Comparison of ENCODE assay signal across 18 mouse cellular contexts in genomic region chrX:69818188-69818587, GRCm38 (mm10).
"Had no signal": no experiment of that assay in that cellular context is flagged by ENCODE, and none has a peak within 500 bp of the region (broad histone marks: within the 10 kb centered on the region; RNA-seq: fewer than 3 reads in every experiment).

No protein-coding gene starts in this region.

- H3K27ac ChIP-seq: liver, embryonic 15.5 days; lung, embryonic 15.5 days; macrophage; midbrain, embryonic 13.5 days; midbrain, embryonic 15.5 days; stomach, embryonic 15.5 days; stomach, postnatal 0 days had no signal

- H3K36me3 ChIP-seq: liver, embryonic 15.5 days; lung, embryonic 15.5 days; midbrain, embryonic 13.5 days; midbrain, embryonic 15.5 days; stomach, embryonic 15.5 days had no signal

- H3K9me3 ChIP-seq: liver, embryonic 15.5 days; lung, embryonic 15.5 days; megakaryocyte, embryonic 14.5 days; midbrain, embryonic 13.5 days; midbrain, embryonic 15.5 days; stomach, embryonic 15.5 days had no signal

- ATAC-seq: liver, postnatal 0 days; lung, postnatal 0 days; midbrain, embryonic 13.5 days; midbrain, embryonic 15.5 days had no signal

- H3K4me2 ChIP-seq: liver, embryonic 15.5 days; lung, embryonic 15.5 days; midbrain, embryonic 11.5 days; midbrain, embryonic 13.5 days; midbrain, embryonic 15.5 days; stomach, embryonic 15.5 days had no signal

- H3K27me3 ChIP-seq: liver, embryonic 15.5 days; lung, embryonic 15.5 days; megakaryocyte, embryonic 14.5 days; midbrain, embryonic 13.5 days; midbrain, embryonic 15.5 days; stomach, embryonic 15.5 days had no signal

- H3K4me1 ChIP-seq: liver, embryonic 15.5 days; lung, embryonic 15.5 days; megakaryocyte, embryonic 14.5 days; midbrain, embryonic 13.5 days; midbrain, embryonic 15.5 days; stomach, embryonic 15.5 days had no signal

- DNase-seq: liver, postnatal 0 days; lung, adult 2 months; lung, postnatal 14 days; lung, postnatal 36 days; right cerebral cortex, postnatal 14 days; thymus, adult 2 months; thymus, postnatal 25 days; thymus, postnatal 4 days had no signal

- H3K9ac ChIP-seq: liver, embryonic 15.5 days; liver, postnatal 0 days; lung, embryonic 15.5 days; midbrain, embryonic 13.5 days; midbrain, embryonic 15.5 days; stomach, embryonic 15.5 days had no signal

- H3K4me3 ChIP-seq: liver, embryonic 15.5 days; lung, embryonic 15.5 days; megakaryocyte, embryonic 14.5 days; midbrain, embryonic 13.5 days; midbrain, embryonic 15.5 days; stomach, embryonic 15.5 days had no signal
